Mouse (Mus musculus) urinary bladder, adult 2 months (tissue): Measurements from ENCODE around the gene Vwa8. TPM values are rescaled to one million over a fixed set of nuclear protein-coding genes. Genes with fewer than 3 reads are reported as not detected.

Experiments
- DNase-seq: peaks from one replicate; pipeline ENCODE4 v3.0.0; 2022; ENCODE audit warnings: low spot score
- polyA plus RNA-seq: library from polyadenylated mRNA; depleted of rRNA; stranded (reverse); fragments of >200 nt; gene quantifications from 2 replicates; pipeline ENCODE4 v1.2.3, GENCODE M21; 2012

Vwa8 gene
- polyA plus RNA-seq, 1 experiment = 23.9 TPM

DNA sequence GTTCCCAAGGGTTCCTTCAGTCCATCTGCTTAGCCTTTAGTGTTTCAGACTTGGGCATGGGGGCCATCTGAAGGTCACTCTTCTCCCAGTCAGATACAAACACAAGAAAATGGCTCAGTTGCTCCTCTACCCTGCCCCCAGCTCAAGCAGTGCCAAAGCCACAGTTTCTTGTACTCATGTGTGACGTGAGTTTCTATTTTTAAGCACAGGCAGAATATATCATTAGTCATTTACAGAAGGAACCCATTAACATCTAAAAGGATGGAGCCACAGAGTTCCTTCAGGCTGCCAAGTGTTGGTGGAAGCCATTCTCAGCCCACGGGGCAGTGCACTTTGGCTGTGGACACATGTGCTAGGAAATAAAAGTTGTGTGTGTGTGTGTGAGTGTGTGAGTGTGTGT lies 240.6 kb downstream of the Vwa8 start:
- DNase-seq = no peak

DNA sequence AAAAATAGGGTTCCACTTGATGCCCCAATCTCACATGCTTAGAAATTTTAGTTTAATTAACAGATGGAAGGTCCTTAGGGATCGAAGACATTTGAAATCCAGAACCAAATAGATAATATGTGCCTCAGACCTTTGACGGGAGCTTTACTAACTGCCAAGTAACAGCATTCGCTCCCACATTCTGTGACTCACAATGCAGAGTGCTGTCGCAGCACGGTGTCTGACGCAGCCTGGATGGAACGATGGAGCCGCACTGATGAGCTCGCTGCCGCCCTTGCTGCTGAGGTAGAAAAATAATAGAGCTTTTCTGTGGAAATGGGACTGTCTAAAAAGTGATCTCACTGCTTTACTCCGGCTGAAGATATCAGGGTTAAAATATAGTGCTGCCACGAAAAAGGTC lies 248.3 kb downstream of the Vwa8 start:
- no peak for DNase-seq

DNA sequence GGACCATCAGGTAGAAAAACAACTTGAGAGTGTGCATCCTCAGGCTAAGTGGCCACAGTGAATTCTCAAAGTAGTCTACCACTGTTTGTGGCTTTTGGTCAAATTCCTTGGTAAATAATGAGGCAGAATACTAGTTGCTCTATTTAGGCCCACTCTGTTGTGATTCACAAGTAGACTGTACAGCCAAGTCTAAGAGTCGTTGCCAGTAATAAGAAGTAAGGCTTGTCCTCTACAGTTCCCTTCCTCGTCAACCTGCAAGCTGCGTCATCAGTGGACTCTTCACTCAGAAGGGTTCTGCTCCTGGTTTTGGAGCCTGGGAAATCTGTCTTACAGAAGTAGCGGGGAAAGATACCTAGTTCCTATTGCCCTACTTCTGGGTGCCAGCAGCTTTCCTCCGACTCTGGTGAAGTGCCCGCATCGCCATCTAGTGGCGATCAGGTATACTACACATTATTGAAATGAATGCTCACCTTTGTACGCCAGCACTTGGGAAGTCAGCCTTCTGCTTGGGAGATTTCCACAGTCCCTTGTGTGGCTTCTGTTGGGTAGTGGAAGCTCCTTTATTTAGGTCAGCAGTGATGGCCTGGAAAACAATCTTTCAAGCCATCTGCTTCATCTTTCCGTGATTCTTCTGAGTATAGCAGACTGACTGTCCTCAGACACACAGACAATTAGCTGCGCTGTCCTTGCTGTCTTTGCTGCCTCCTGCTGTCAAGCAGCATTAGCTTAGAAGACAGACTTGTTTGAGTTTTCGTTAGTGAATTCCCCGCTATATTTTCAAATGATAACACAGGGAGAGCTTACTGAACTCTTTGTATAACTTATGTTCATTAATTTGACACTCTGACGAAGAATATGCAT lies 258.0 kb downstream of the Vwa8 start:
- DNase-seq = peak; percentile 41

DNA sequence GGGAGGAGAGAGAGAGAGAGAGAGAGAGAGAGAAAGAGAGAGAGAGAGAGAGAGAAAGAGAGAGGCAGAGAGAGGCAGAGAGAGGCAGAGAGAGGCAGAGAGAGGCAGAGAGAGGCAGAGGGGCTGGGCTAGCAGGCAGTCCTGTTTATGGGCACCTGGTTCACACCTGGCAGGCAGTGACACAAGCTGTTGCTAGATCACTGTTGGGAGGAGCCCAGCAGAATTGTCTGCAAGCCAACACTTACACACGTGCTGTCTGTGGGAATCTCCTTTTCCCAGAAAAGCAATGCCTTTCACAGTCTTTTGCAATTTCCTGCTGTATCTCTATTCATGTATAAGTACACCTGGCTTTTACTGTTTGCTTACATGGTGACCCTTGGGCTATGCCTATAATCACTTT lies 260.5 kb downstream of the Vwa8 start:
- no peak for DNase-seq

DNA sequence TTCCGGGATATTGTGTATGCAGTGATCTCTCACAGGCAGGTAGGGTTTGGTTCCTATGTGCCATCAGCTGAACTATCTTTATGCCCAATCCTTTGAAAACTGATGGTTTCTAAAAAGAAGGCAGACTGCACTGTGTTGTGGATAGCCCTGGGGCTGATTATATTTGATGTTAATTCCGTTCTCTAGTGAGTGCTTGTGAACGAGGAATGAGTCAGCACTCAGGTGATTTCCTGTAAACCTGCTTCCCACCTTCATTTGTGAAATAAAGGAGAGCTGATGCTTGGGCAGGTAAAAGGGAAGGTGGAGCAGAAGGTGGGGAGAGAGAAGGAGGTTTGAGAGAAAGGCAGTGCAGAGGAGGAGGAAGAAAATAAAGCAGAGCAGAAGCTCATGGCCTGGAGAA lies 261.2 kb downstream of the Vwa8 start:
- DNase-seq = no peak

DNA sequence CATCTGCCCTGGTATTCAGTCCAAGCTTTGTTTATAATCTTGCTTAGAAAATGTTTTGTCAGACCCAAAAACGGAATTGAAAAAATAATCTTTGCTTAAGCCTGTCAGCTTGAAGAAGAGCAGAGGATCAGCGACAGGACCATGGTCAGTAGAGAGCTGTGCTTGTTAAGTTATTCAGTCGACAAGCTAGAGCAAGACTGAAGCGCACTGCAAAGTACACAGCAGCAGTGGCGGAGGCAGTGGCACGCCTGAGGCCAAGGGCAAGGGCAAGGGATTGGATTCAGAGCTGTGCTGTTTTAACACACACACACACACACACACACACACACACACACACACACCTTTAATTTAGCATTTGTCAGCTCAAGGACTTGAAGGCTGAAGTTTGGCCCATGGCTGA lies 263.2 kb downstream of the Vwa8 start:
- DNase-seq = no peak

DNA sequence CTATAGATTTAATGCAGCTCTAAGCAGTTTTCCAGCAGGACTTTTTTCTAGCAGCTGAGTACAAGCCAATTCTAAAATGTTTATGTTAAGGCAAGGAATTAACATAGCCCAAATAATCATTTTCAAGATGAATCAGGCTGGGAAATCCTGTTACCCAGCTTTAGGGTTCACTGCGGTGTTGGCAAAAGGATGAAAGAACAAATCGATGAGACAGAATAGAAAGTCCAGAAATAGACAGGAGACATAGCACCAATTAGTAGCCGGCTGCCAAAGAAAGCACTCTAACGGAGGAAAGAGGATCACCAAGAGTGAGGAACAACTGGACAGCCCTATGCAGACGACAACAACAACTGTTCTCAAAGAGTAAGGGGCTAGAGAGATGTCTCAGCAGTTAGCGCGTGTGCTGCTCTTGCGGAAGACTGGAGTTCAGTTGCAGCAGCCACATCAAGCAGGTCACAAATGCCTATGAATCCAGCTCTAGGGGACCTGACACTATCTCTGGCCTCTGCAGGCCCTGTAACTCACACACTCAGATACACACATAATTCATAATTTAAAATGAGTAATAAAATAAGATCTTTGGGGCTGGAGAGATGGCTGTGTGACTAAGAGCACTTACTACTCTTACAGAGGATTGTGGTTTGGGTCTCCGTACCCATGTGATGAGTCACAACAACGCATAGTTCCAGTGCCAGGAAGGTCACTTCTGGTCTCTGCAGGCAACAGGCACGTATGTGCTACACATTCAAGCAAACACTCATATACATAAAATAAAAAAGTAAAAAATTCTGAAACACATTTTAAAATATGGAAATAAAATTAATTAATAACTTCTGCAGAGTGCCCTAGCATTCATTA lies 265.9 kb downstream of the Vwa8 start:
- DNase-seq = no peak

DNA sequence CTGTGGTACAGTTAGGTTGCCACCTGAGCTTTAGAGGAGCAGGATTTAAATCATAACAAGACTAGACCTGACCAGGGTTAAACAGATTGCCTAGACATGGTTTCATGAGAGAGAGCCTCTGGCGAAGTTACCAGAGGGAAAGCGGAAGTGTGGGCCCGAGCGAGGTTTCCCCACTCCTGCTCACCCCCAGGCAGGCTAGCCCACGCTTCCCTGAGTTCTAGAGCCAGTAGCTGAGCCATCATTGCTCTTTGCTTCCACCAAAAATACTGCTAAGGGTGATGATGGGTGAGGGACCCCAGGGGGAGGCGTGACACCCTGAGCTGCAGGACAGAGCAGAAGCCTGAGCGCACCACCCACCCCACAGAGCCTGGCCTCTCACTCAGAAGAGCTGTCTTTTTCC lies 269.6 kb downstream of the Vwa8 start:
- no peak for DNase-seq

DNA sequence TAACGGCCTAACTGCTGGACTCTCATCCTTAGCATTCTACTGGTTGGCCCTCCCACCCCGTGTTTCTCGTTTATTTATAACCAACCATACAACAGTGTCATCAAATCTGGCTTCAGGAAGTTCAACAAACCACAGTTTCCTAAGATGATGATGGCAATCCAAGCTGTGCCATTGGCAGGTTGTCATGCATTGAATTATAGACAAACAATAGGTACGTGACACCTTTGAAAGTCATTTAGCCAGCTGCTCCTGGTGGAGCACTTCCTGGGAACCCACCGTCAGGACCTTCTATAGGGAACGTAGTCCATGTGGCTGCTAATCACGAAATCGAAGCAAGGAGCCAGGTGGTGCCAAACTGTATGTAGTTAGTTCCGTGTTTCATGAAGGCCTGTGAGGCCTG lies 270.5 kb downstream of the Vwa8 start:
- DNase-seq = no peak

DNA sequence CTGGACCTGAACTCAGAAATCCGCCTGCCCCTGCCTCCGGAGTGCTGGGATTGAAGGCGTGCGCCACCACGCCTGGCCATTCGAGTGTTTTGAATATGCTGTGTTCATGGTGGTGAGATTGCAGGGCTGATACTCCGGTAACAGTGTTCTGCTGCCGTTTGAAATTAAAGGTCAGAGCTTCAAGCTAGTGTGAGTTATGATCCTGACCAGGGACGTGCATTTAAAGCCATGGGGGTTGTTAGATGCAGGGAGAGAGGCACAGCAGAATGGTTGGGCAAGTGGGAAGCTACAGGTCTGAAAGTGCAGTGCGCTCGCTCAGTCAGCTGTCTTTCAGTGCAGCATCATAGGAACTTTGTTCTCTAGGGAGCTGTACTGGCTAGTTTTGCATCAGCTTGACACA lies 271.8 kb downstream of the Vwa8 start:
- no peak for DNase-seq

DNA sequence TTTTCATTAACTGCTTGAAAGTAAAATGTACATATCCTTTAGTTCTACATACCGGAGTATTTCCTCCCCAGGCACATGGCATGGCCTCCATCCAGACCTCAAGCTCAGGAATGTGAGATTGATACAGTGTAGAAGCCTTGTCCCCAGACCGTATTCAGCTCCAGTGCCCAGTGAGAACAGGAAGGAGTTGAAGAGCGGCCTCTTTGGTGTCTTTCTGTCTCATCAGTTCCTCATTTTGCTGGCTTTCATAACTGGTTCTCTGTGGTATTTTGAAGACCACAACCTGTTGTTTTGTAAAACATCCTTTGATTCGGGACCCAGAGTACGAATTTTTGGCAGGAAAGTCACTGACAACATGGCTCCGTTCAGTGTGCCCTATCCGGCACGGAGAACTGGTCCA lies 274.6 kb downstream of the Vwa8 start:
- DNase-seq = no peak

DNA sequence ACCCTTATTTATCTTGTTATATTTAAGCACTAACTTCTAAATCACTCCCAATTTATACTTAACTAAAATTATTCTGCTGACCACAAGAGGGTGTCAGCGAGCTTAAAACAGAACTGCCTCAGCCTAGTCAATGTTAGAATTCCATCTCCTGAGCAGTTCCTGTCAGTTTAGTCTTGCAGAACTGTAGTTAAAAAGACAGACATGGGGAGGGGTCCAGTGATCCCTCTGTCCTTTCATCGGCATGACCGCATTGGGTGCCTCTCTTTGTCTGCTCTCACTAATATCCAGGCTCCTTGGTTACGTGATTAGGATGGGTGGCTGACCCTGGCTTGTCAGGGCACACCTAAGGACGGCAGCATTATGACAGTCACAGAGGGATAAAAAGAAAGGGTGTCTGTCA lies 275.8 kb downstream of the Vwa8 start:
- no peak for DNase-seq

DNA sequence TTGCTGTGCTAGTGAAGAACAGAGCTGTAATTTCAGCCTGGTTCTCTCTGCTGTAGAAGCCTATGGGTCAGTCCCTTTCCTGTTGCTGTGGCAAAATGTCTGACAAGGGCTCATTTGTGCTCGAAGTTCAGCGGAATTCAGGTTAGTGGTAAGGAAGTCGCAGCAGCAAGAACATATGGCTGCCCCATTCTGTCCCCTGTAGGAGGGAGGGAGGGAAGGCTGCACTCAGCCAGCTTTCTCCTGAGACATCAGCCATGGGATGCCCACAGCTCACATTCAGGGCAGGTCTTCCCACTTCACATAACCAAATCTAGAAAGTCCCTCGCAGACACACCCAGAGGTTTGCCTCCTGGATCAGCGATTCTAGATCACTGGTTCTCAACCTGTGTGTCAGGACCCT lies 277.3 kb downstream of the Vwa8 start:
- DNase-seq = no peak

DNA sequence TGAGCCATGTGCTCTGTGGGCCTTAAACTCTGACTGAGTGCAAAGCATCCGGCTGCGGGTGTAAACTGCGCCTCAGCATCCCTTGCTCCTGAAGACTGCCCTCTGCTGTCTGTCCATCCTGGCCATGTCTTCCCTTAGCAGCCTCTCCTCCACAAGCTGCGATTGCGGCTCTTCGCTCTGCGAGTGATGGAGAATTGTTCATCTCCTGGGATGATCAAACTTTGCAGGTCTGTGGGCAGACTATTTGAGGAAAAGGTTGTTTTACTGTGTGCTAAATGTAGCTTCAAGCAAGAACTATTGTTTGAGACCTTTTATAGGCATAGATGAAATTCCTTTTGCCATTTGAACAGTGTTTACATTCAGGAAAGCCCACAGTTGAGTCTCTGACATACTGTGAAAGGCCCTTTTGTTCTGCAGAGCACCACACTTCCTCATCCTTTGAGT lies 286.1 kb downstream of the Vwa8 start:
- DNase-seq = no peak

DNA sequence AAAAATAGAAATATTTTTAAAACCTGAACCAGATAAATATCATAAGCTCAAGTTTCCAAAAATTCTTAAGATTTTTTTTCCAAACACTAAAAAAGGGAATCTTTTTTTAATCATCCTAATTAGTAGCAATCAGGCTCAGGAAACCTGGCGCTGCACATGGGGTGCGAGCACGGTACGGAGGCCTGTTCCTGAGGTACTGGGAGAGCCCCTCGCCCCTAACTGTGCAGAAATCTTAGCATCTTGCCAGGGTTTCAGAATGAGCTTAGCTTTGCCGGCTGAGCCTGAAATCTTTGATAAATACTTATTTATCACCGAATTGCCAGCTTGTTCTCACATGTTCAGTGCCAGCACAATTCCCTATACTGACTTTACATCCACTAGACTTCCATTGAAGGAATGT lies 286.6 kb downstream of the Vwa8 start:
- no peak for DNase-seq

DNA sequence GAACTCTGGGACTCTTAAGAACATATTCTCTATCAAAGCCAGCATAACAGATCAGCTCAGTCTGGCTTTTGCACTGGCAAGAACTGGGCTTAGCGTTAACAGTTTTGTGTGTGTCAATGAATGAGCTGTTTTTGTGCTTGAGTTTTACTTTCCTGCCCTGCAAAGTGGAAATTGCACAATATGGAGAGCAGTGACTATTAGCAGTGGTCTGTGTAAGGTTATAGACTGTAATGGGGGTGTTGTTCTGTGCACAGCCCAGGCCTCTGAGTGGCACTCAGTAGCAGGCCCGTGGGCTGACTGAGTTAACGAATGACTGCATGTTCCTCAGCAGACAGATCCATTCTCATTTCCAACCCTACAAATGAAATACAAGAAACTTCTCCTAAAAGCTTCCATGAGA lies 287.7 kb downstream of the Vwa8 start:
- no peak for DNase-seq

DNA sequence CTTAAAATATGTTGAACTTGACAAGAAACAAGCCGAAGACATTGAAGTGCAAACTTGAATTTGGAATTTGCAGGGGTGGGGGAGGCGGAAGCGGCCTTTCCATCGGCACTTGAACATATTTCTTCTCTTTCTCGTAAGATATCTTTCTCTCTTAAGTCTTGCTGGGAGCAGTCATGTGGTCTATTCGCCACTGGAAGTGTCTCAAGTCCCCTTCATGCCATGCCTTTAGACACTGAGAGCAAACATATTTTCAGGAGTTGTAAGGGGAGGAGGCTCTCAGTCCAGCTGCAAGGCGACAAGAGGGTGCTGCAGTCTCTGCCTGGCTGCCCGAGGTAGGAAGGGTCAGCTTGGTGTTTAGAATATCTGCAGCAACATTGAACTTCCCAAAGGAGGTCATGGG lies 288.2 kb downstream of the Vwa8 start:
- DNase-seq = no peak

DNA sequence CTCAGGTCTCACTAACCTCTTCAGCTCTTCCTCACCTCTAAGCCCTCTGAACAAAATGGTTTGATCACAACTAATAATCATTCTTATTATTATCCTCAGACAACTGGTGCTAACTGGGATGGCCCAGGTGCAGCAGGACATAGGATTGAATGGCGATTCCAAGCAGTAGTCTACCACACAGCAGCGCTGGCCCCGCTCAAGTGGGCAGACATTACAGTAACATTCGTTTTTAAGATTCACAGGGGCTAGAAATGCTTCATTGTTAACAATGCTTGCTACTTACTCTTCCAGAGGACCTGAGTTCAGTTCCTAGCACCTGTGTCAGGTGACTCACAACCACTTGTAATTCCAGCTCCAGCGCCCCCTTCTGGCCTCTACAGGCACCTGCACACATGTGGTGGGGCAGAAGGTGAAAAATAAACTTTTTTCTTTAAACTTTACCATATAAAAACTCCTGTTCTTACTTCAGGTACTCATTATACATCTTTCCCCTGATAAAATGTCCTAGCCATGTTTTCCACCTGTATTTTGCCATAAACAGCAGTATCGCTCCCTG lies 290.3 kb downstream of the Vwa8 start:
- no peak for DNase-seq

DNA sequence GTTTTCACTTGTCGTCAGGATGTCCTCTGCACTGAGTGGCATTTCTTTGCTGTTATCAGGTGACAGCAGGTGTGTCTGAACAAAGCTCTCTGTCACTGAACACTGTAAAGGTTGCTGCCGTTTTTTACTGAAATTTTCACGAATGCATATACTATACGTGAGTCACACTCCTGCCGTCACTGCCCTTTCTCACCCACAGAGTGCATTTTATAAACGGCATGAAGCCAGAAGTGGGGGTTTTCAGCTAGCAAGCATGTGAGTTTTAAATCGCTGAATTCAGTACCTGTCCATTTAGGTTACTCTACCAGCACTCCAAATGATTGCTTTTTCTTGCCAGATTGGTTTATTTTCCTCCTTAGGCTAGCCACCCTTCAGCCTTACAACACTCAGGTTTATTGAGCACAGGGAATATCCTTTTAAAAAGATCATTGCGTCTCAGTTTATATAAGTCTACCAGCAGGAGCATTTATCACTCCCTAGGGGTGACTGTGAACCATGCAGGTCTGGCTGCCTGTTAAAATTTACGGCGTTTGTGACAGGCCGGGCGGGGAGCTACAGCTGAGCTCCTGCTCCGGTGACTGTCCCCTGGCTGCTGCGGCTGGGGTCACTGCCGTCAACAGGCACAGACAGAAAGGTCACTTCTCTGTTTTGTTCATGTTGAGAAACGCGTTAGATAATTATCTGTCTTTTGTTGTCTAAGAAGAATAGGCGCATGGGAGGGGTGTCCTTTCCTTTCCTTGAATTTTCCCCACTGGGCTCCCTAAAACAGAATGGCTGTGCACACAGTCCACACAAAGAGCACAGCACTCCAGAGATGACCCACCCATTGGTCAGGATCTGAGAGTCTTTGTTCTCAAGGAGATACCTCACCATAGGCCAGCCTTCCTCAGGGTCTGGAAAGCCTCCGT lies 291.3 kb downstream of the Vwa8 start:
- no peak for DNase-seq

DNA sequence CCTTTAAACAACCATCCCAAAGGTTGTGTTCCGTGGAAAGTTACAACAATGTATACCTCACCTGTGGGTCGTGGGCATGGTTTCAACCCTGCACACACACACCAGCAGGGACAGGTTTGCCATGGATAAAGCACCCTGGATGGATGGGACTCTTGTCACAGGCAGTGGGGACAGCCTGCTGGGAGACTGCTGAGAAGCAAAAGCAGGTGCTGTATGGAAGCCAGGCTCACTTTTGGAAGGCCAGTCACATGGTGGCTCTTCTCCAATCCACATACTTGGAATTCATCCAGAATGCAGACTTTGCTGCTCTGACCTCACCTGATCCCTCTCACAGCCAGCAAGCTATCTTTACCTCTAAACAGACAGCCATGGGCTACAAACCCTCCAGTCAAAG lies 292.0 kb downstream of the Vwa8 start:
- no peak for DNase-seq

DNA sequence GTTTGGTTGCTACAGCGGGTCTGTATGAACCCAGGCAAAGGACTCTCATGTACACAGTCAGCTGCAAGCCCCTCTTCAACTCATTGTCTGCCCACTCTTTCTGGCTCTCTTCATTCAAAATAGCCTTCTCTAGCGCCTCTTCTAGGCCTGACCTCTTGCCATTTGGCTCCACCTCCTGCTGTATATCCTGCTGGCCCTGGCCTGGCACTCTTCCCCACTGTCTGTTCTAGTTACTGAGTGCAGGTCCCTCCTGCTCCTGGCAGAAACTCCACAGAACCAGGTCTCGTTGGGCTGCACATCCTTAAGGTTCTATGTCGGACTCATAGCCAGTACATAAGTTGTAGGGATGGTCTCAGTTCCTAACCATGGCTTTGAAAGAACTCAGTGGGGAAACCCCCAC lies 293.5 kb downstream of the Vwa8 start:
- no peak for DNase-seq

DNA sequence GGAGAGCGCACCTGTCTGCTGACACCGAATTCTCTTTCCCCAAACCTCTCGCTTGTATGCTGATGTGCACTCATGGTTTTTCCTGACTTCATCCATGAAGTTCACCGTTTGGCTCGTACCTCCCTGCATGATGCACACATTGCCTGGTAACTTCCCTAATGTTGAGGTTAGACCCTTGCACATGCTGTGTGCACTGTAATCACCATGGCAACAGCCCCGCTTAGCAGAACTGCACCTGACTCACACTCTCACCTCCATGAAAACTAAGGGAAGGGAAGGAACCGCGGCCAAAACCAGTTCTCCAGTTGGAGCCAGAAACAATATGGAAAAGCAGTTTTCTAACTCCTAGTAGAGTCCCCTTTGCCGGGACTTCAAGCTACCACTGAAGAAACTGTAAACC lies 294.8 kb downstream of the Vwa8 start:
- no peak for DNase-seq
